Mouse (Mus musculus): ENCODE results near the gene C130050O18Rik. TPM values are rescaled to one million over a fixed set of nuclear protein-coding genes. Genes with fewer than 3 reads are reported as not detected.

The C130050O18Rik gene
- polyA plus RNA-seq, 1 experiment: 7.2 TPM

DNA sequence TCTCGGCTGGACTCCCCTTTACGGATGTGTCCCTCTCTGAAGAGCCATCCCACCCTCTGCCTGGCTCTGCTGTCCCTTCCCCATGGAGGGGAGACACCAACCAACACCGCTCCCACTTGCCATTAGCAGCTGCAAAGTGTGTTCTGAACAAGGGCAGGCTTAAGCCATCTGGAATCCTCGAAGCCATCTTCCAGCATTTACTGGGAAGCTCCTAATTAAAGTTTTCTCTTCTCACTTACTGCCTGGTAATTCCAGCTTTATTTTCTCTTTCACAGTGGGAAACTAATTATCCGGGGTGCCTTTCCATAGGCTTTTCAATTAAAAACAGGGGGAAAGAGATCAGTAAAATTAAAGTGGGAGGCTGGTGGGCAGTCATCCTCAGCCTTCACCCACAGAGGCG lies 27.3 kb downstream of the C130050O18Rik start:
- TF ChIP-seq POLR2A (IDR thresholded peaks at IDR 0.05; ENCODE audit: borderline replicate concordance, extremely low read depth, low read depth, low read length): no peak
- TF ChIP-seq CTCF (IDR thresholded peaks at IDR 0.05; ENCODE audit: insufficient read depth, low read length): no peak
- WGBS: 89% methylated on average over 6 of the region's 6 CpGs
- Histone ChIP-seq H3K4me3 (replicated peaks; ENCODE audit: extremely low read depth, low read depth, low read length) (no peak overlapping the region), H3K4me1 (ENCODE audit: control insufficient read depth, insufficient read depth, low read length) (peaks cover 7% of the 10 kb centered on the region)
- DNase-seq: no peak

DNA sequence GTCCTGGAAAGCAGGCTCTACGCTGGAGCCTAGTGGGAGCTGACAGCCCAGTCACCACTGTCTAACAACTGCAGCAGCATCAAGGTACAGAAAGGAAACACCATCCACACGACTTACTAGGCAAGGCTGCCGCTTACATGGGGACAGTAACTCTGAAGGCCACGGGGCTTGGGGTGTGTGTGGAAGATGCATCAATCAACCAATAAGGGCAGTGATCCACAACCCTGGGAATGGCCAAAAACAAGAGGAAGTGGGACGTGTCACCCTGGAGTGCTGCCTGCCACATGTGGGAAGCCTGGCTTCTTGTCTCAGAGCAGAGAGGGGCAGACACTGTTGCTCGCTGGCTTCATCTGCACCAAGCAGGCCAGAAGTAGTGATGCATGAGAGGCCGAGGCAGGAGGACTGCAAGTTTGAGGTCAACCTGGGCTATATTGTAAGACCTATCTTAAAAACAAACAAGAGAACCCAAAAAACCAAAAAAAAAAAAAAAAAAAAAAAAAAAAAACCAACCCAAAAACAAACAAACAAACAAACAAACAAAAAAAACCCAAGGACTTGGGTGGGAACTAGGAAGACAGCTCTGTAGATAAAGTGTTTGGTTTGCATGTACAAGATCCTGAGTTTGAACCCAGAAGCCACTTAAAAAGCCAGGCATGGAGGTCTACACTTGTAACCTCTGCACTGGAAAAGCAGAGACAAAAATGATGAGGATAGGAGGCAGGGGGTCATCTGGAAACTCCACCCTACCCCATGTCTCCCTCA lies 27.8 kb downstream of the C130050O18Rik start:
- Histone ChIP-seq H3K4me1 (ENCODE audit: control insufficient read depth, insufficient read depth, low read length) (peaks cover 7% of the 10 kb centered on the region), H3K4me3 (replicated peaks; ENCODE audit: extremely low read depth, low read depth, low read length) (no peak overlapping the region)
- no peak for DNase-seq
- 68% methylated on average over 7 of the region's 7 CpGs for WGBS
- no peak for TF ChIP-seq CTCF (IDR thresholded peaks at IDR 0.05; ENCODE audit: insufficient read depth, low read length)

DNA sequence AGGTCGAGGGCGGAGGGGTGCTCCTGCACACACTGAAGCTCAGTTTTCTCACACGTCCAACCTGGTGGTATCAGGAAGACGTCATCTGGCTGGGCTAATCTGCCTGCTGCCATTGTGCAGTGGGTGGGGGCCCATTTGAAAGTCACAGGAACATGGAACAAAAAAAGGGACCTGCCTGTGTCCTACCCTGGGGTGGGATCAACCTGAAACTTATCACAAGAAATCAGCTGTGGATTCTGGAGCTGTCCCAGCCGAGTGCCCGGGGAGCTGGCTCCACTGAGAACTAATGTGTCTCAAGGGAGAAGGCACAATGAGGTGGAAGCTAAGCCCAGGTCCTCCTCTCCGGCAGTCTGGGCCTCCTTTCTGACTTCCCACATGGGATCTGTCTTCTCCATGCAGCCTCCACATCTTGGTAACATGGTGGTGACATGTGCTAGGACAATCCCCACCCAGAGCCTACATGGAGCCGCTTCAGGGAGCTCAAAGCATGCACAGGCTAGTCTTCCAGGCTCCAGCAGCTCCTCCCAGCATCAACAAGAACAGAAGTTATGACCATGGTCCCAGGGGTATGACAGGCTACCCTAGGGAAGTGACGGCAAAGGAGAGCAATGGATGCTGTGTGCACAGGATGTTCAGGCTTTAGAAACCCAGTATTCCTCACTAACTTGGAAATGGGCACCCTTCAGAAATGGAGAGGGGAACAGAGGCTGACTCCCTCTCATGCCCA lies 28.9 kb downstream of the C130050O18Rik start:
- DNase-seq: no peak
- 82% methylated on average over 9 of the region's 9 CpGs for WGBS
- Histone ChIP-seq H3K4me1 (ENCODE audit: control insufficient read depth, insufficient read depth, low read length) (peaks cover 5% of the 10 kb centered on the region), H3K4me3 (replicated peaks; ENCODE audit: extremely low read depth, low read depth, low read length) (no peak overlapping the region)
- no peak for TF ChIP-seq POLR2A (IDR thresholded peaks at IDR 0.05; ENCODE audit: borderline replicate concordance, extremely low read depth, low read depth, low read length)
- no peak for TF ChIP-seq CTCF (IDR thresholded peaks at IDR 0.05; ENCODE audit: insufficient read depth, low read length)

DNA sequence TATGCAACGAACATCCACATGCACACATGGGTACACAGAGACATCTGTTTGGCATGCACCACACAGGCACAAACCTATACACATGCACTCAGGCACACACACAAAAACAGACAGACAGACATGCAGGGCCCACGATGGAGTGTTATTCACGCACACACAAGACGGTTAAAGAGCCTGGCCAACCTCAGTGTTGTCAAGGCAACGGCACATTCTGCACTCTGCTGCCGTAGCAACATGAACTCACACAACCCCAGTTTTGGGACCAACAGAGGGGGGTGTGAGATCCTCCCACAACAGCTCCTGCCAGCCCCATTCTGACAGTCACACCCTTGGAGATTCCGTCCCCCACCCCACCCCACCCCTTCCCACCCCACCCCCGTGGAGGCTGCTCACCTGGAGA lies 29.9 kb downstream of the C130050O18Rik start:
- DNase-seq: no peak
- H3K4me3 ChIP-seq (replicated peaks; ENCODE audit: extremely low read depth, low read depth, low read length): no peak overlapping the region
- TF ChIP-seq POLR2A (IDR thresholded peaks at IDR 0.05; ENCODE audit: borderline replicate concordance, extremely low read depth, low read depth, low read length): no peak
- TF ChIP-seq CTCF (IDR thresholded peaks at IDR 0.05; ENCODE audit: insufficient read depth, low read length): no peak
- H3K4me1 ChIP-seq (ENCODE audit: control insufficient read depth, insufficient read depth, low read length): peaks cover 5% of the 10 kb centered on the region
- WGBS: 62% methylated on average over 8 of the region's 8 CpGs

DNA sequence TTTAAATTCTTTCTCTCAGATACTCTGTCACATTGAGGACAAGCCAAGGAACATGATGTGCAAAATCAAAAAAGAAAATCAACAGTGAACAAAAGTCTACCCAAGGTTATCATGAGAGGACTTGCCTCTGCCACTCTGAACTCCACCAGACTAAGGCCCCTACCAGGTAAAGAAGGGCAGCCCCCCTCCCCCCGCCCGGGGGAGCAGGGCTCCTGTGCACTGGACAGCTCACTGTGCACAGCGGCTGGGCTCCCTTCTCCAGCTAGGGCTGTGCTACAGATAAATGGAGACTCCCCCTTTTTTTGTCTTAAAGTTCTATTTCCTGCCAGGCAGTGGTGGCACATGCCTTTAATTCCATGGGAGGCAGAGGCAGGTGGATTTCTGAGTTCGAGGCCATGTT lies 32.7 kb downstream of the C130050O18Rik start:
- no peak for DNase-seq
- Histone ChIP-seq H3K4me3 (replicated peaks; ENCODE audit: extremely low read depth, low read depth, low read length) (no peak overlapping the region), H3K4me1 (ENCODE audit: control insufficient read depth, insufficient read depth, low read length) (peaks cover 2% of the 10 kb centered on the region; the same call in 1 of the 2 replicates)
- 84% methylated on average over 4 of the region's 4 CpGs for WGBS
- TF ChIP-seq POLR2A (IDR thresholded peaks at IDR 0.05; ENCODE audit: borderline replicate concordance, extremely low read depth, low read depth, low read length): no peak
- no peak for TF ChIP-seq CTCF (IDR thresholded peaks at IDR 0.05; ENCODE audit: insufficient read depth, low read length)

DNA sequence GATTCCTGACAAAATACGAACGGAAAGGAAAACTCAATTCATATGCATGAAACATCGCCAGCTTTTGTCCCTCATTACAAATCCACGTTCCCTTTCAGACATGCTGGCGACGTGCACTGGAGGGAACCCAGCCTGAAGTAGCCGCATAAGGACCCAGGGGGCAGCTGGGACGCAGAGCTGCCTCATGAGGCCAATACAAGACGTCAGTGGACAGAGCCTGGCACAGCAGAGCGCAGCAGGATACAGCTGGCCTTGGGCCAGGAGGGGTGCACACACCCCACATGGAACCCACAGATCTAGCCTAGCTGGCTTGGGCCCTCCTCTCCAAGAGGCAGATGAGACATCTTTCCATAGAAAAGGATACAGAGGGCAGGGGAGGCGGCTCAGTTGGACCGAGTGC lies 33.4 kb downstream of the C130050O18Rik start:
- DNase-seq: no peak
- Histone ChIP-seq H3K4me1 (ENCODE audit: control insufficient read depth, insufficient read depth, low read length) (no peaks in the 10 kb centered on the region), H3K4me3 (replicated peaks; ENCODE audit: extremely low read depth, low read depth, low read length) (no peak overlapping the region)
- WGBS: 76% methylated on average over 12 of the region's 12 CpGs
- no peak for TF ChIP-seq CTCF (IDR thresholded peaks at IDR 0.05; ENCODE audit: insufficient read depth, low read length)
- TF ChIP-seq POLR2A (IDR thresholded peaks at IDR 0.05; ENCODE audit: borderline replicate concordance, extremely low read depth, low read depth, low read length): no peak

DNA sequence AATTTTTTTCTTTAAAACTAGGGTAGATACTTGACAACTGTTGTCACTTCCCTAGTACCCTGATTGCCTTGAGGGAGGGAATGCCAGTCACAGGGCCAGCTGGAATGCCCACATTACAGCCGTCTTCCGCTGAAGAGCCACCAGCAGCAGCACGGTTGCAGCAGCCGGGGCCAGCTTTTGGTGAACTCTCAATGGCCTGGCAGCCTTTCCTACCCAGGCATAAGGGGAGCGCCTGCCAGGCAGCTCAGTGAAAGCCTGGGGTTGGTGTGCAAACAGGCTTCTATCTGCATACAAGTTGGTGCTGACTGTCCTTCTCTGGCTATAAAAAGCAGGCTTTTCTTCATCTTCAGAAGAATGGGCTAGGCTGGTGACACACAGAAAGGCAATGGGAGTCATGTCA lies 35.4 kb downstream of the C130050O18Rik start:
- no peak for DNase-seq
- 69% methylated on average over 5 of the region's 5 CpGs for WGBS

DNA sequence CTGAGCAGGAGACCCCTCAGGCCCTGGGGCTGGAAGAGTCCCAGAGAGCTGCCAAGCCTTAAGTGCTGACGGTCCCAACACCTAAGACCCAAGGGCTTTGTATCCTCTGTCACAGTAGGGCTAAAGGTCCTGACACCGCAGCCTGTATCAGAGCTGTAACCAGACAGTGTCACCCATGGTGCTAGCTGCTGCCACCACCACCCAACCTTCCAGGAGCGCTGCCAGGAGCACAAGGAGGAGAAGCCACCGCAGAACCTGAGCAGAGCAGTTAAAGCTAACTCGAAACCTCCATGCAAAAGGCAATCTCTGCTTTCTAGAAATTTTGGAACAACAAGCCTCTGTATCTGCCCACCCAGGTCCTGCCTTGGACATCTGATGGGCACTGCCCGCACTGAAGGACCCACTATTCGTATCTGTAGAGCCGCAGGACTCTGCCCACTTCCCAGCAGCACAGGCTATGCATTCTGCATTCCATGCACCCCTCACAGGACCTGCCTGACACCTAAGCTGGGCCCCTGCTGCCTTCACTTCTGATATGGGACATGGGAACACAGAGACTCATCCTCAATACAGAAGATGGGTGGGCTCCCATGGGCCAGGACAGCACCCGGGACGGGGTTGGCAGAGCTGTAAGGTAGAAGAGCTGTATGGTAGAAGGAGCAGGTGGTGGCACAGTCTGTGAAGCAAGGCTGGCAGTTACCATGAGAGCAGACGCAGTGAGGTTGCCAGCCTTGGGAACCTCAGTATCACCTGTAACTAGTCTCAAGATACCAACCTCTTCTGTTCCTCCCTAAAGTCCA lies 36.0 kb downstream of the C130050O18Rik start:
- no peak overlapping the region for H3K4me3 ChIP-seq (replicated peaks; ENCODE audit: extremely low read depth, low read depth, low read length)
- DNase-seq: no peak
- H3K4me1 ChIP-seq (ENCODE audit: control insufficient read depth, insufficient read depth, low read length): no peaks in the 10 kb centered on the region
- 93% methylated on average over 11 of the region's 11 CpGs for WGBS
- TF ChIP-seq POLR2A (IDR thresholded peaks at IDR 0.05; ENCODE audit: borderline replicate concordance, extremely low read depth, low read depth, low read length): no peak
- no peak for TF ChIP-seq CTCF (IDR thresholded peaks at IDR 0.05; ENCODE audit: insufficient read depth, low read length)

More for the DNA sequence above, 35.4 kb downstream of the C130050O18Rik start:
- Histone ChIP-seq H3K4me1 (ENCODE audit: control insufficient read depth, insufficient read depth, low read length) (no peaks in the 10 kb centered on the region), H3K4me3 (replicated peaks; ENCODE audit: extremely low read depth, low read depth, low read length) (no peak overlapping the region)
- no peak for TF ChIP-seq POLR2A (IDR thresholded peaks at IDR 0.05; ENCODE audit: borderline replicate concordance, extremely low read depth, low read depth, low read length)
- no peak for TF ChIP-seq CTCF (IDR thresholded peaks at IDR 0.05; ENCODE audit: insufficient read depth, low read length)

DNA sequence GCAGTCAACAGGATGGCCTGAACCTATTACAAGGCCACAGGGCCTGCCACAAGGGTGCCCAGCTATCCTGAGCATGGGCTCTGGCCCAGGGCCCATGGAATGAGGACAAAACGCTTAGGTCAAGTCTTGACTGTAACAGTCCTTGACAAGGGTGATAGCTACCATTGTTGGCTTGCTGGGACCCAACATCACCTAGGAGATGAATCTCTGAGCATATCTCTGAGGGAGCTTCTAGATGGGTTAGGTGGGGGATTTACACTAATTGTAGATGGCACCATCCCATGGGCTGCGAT lies 36.6 kb downstream of the C130050O18Rik start:
- WGBS: 86% methylated on average over 2 of the region's 2 CpGs
- TF ChIP-seq CTCF (IDR thresholded peaks at IDR 0.05; ENCODE audit: insufficient read depth, low read length) (no peak), POLR2A (IDR thresholded peaks at IDR 0.05; ENCODE audit: borderline replicate concordance, extremely low read depth, low read depth, low read length) (no peak)
- no peak for DNase-seq
- Histone ChIP-seq H3K4me1 (ENCODE audit: control insufficient read depth, insufficient read depth, low read length) (no peaks in the 10 kb centered on the region), H3K4me3 (replicated peaks; ENCODE audit: extremely low read depth, low read depth, low read length) (no peak overlapping the region)

All from lung, adult 2 months (tissue).